Mouse (Mus musculus) megakaryocyte-erythroid progenitor cell, adult 5-6 weeks (primary cell): ENCODE measurements around the gene Usp36. TPM values are rescaled to one million over a fixed set of nuclear protein-coding genes. Genes with fewer than 3 reads are reported as not detected.

Experiments used
- ATAC-seq: replicated peaks from 2 replicates; pipeline ENCODE4 v1.8.0; 2016; ENCODE audit warnings: mild to moderate bottlenecking, inconsistent platforms; ENCODE audit not compliant: severe bottlenecking, poor library complexity, low FRiP score, low TSS enrichment
- total RNA-seq, 2 experiments: library from RNA; stranded (forward) in 1 of 2; stranded (reverse) in 1 of 2; fragments of 200-1000, 215-1000 nt in 1 of 2; fragments of >200 nt in 1 of 2; fragmentation: Nextera tagmentation in 1 of 2; gene quantifications; 2 replicates each; pipeline ENCODE4 v1.2.3; 2014 to 2017

Usp36 gene
- 39.5 and 44.6 TPM in 2 replicates for total RNA-seq (2014; fragmentation: Nextera tagmentation)
- 16.6 and 17.1 TPM in 2 replicates for total RNA-seq (2017)

- peak; percentile 97 for ATAC-seq
Measured at GRCm38 (mm10) chr11:118289999-118290889, at the start of gene Usp36. Gene Usp36 (minus strand): TSS chr11:118290244.

- no peak for ATAC-seq
Measured at GRCm38 (mm10) chr11:118337491-118338168, 47.6 kb upstream of the Usp36 start.

- ATAC-seq = no peak
Measured at GRCm38 (mm10) chr11:118333431-118333830, 43.4 kb upstream of the Usp36 start.

- no peak for ATAC-seq
Measured at GRCm38 (mm10) chr11:118332376-118332775, 42.3 kb upstream of the Usp36 start.

- no peak for ATAC-seq
Measured at GRCm38 (mm10) chr11:118330777-118331176, 40.7 kb upstream of the Usp36 start.

GRCm38 (mm10) chr11:118330361-118330760 lies 40.3 kb upstream of the Usp36 start:
- ATAC-seq = no peak

- no peak for ATAC-seq
Measured at GRCm38 (mm10) chr11:118328947-118329346, 38.9 kb upstream of the Usp36 start.

GRCm38 (mm10) chr11:118328511-118328910 lies 38.5 kb upstream of the Usp36 start:
- ATAC-seq = no peak

GRCm38 (mm10) chr11:118326991-118327971 lies 37.2 kb upstream of the Usp36 start:
- no peak for ATAC-seq

- no peak for ATAC-seq
Measured at GRCm38 (mm10) chr11:118326491-118326890, 36.4 kb upstream of the Usp36 start.

- no peak for ATAC-seq
Measured at GRCm38 (mm10) chr11:118324541-118324940, 34.5 kb upstream of the Usp36 start.

- peak; percentile 57; the same call in 1 of the 2 replicates for ATAC-seq
Measured at GRCm38 (mm10) chr11:118323974-118324373, 33.9 kb upstream of the Usp36 start.

GRCm38 (mm10) chr11:118322647-118323046 lies 32.6 kb upstream of the Usp36 start:
- ATAC-seq = no peak

- no peak for ATAC-seq
Measured at GRCm38 (mm10) chr11:118321971-118322370, 31.9 kb upstream of the Usp36 start.

GRCm38 (mm10) chr11:118321500-118321899 lies 31.5 kb upstream of the Usp36 start:
- ATAC-seq = no peak

GRCm38 (mm10) chr11:118318678-118319077 lies 28.6 kb upstream of the Usp36 start:
- no peak for ATAC-seq

GRCm38 (mm10) chr11:118317129-118317528 lies 27.1 kb upstream of the Usp36 start:
- ATAC-seq = peak; percentile 48

GRCm38 (mm10) chr11:118316231-118316806 lies 26.3 kb upstream of the Usp36 start:
- peak; percentile 60 for ATAC-seq

- ATAC-seq = no peak
Measured at GRCm38 (mm10) chr11:118312132-118312723, 22.2 kb upstream of the Usp36 start.
